Mouse (Mus musculus) intestine, postnatal 0 days (tissue): ENCODE measurements around the gene Mrrf. TPM values are rescaled to one million over a fixed set of nuclear protein-coding genes. Genes with fewer than 3 reads are reported as not detected.
A peak's percentile ranks its signal among the peaks of the same experiment; 100 is the strongest.

Source experiments
- ATAC-seq: fragments of 200-750 bp; cut with Nextera tagmentation; 2 replicates; pipeline ENCODE4 v1.8.0; 2017; ENCODE audit warnings: mild to moderate bottlenecking, moderate TSS enrichment, moderate library complexity
- H3K27ac ChIP-seq: fragments of 300-500 bp; sonication (generic); 2 replicates; pipeline ENCODE4 v1.5.1; 2014; ENCODE audit warnings: mild to moderate bottlenecking, low read depth, low read length, moderate library complexity
- H3K27me3 ChIP-seq: fragments of 300-500 bp; sonication (generic); replicated peaks from 2 replicates; pipeline ENCODE4 v1.6.1; 2014; ENCODE audit warnings: low read length, mixed read lengths; ENCODE audit not compliant: control insufficient read depth, insufficient read depth
- H3K36me3 ChIP-seq: fragments of 300-500 bp; sonication (generic); 2 replicates; pipeline ENCODE4 v1.6.1; 2014; ENCODE audit warnings: mild to moderate bottlenecking, moderate library complexity; ENCODE audit not compliant: control insufficient read depth, insufficient read depth
- H3K4me1 ChIP-seq: fragments of 300-500 bp; sonication (generic); replicated peaks from 2 replicates; pipeline ENCODE4 v1.6.1; 2014; ENCODE audit warnings: antibody characterized with exemption, low read length, mixed read lengths; ENCODE audit not compliant: control insufficient read depth, insufficient read depth
- H3K4me2 ChIP-seq: fragments of 300-500 bp; sonication (generic); replicated peaks from 2 replicates; pipeline ENCODE4 v1.6.1; 2014; ENCODE audit warnings: low read depth, mild to moderate bottlenecking, moderate library complexity
- H3K4me3 ChIP-seq: fragments of 300-500 bp; sonication (generic); 2 replicates; pipeline ENCODE4 v1.5.1; 2014; ENCODE audit warnings: low read depth, low read length
- H3K9ac ChIP-seq: fragments of 300-500 bp; sonication (generic); 2 replicates; pipeline ENCODE4 v1.6.1; 2014; ENCODE audit warnings: mild to moderate bottlenecking, low read depth, low read length
- H3K9me3 ChIP-seq: fragments of 300-500 bp; sonication (generic); 2 replicates; pipeline ENCODE4 v1.6.1; 2016; ENCODE audit warnings: mixed run types; ENCODE audit not compliant: control insufficient read depth
- CTCF ChIP-seq: sonication (generic); IDR thresholded peaks from 2 replicates; pipeline ENCODE4 v1.5.1; 2016; ENCODE audit warnings: low read depth, mild to moderate bottlenecking, control low read depth, antibody characterized with exemption, moderate library complexity
- WGBS: fragments of 180-500 bp; shearing (Covaris S2); extraction: QIAGEN DNeasy Blood & Tissue Kit; methylation state at CpG from one replicate; pipeline ENCODE4 v1.1.7; 2014; 5-methylcytosine and 5-hydroxymethylcytosine counted together
- polyA plus RNA-seq: library from polyadenylated mRNA; unstranded; fragments of >200 nt; fragmentation: Nextera tagmentation; extraction: Ambion mirVana; gene quantifications from 2 replicates; pipeline ENCODE4 v1.2.1, GENCODE M21; 2015

Mrrf gene
- polyA plus RNA-seq, 1 experiment from 2014 or later, result 20.4 TPM

DNA sequence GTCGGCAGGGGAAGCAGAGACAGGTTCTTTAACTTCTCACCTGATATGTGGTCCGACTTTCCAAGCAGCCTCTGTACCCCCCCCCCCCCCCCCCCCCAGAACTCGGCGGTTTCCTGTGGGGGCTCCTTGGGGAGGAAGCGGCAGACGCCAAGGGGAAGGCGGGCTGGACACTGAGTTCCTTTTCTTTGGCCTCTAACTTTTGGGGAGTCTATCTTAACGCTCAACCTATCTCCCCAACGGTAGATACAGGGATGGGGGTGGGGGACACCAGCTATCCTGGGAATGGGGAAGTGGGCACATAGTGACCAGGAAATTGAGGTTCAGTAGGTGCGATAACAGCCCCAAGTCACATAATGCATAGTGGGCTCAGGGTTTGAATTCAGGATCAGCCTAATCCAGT lies 94.8 kb downstream of the Mrrf start:
- H3K4me1 ChIP-seq, result no peaks in the 10 kb centered on the region
- H3K9ac ChIP-seq, result peak overlapping the region; percentile 50; the same call in 1 of the 2 replicates
- peak overlapping the region; percentile 71 for H3K4me2 ChIP-seq
- 30% methylated on average over 6 of the region's 10 CpGs for WGBS
- no peaks in the 10 kb centered on the region; the same call in none of the 2 replicates for H3K27me3 ChIP-seq
- peak overlapping the region; percentile 50 for H3K4me3 ChIP-seq
- no peak overlapping the region for H3K27ac ChIP-seq
- no peaks in the 10 kb centered on the region for H3K9me3 ChIP-seq
- no peak for TF ChIP-seq CTCF
- H3K36me3 ChIP-seq, result no peaks in the 10 kb centered on the region
- no peak for ATAC-seq

GRCm38 (mm10) chr2:36234526-36235368 lies 98.6 kb downstream of the Mrrf start:
- H3K36me3 ChIP-seq, result no peaks in the 10 kb centered on the region; the same call in 1 of the 2 replicates
- no peak for TF ChIP-seq CTCF
- 56% methylated on average over 7 of the region's 7 CpGs for WGBS
- H3K4me3 ChIP-seq, result no peak overlapping the region
- no peaks in the 10 kb centered on the region for H3K9me3 ChIP-seq
- H3K27ac ChIP-seq, result no peak overlapping the region
- no peaks in the 10 kb centered on the region; the same call in 1 of the 2 replicates for H3K4me1 ChIP-seq
- H3K9ac ChIP-seq, result no peak overlapping the region
- no peaks in the 10 kb centered on the region; the same call in 1 of the 2 replicates for H3K27me3 ChIP-seq
- ATAC-seq, result peak; percentile 21; the same call in 1 of the 2 replicates
- H3K4me2 ChIP-seq, result no peak overlapping the region

- Histone ChIP-seq H3K4me1 (no peaks in the 10 kb centered on the region; the same call in 1 of the 2 replicates), H3K4me3 (no peak overlapping the region), H3K36me3 (no peaks in the 10 kb centered on the region; the same call in 1 of the 2 replicates), H3K27ac (no peak overlapping the region), H3K27me3 (no peaks in the 10 kb centered on the region; the same call in 1 of the 2 replicates), H3K4me2 (no peak overlapping the region), H3K9ac (no peak overlapping the region), H3K9me3 (no peaks in the 10 kb centered on the region)
- no peak for TF ChIP-seq CTCF
- no peak for ATAC-seq
- WGBS, result 43% methylated on average over 4 of the region's 4 CpGs
Measured at GRCm38 (mm10) chr2:36235917-36236316, 99.7 kb downstream of the Mrrf start.

- H3K9me3 ChIP-seq, result no peaks in the 10 kb centered on the region
- WGBS, result 77% methylated on average over 5 of the region's 5 CpGs
- no peak overlapping the region for H3K9ac ChIP-seq
- H3K27ac ChIP-seq, result no peak overlapping the region
- no peak for TF ChIP-seq CTCF
- no peak for ATAC-seq
- no peaks in the 10 kb centered on the region; the same call in 1 of the 2 replicates for H3K4me1 ChIP-seq
- no peaks in the 10 kb centered on the region for H3K27me3 ChIP-seq
- no peaks in the 10 kb centered on the region; the same call in 1 of the 2 replicates for H3K36me3 ChIP-seq
- no peak overlapping the region for H3K4me3 ChIP-seq
- no peak overlapping the region for H3K4me2 ChIP-seq
Measured at GRCm38 (mm10) chr2:36236889-36237288, 100.7 kb downstream of the Mrrf start.

DNA sequence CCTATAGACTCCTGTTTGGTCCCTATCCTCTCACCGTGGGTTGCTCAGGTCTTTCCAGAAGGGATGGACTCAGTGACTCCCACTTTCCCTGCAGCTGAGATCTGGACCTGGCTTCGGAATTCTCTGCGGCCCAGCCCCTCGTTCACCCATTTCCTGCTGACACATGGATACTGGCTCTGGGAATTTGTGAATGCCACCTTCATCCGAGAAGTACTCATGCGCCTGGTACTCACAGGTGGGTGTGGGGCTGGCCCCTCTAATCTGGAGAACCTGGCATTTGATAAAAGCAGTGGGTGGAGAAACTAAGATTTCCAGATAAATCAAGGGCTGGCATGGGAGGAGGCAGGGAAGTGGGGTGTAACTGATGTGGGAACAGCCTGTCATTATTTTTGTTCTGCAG lies 101.4 kb downstream of the Mrrf start:
- no peak for ATAC-seq
- no peak overlapping the region for H3K4me2 ChIP-seq
- no peaks in the 10 kb centered on the region; the same call in 1 of the 2 replicates for H3K4me1 ChIP-seq
- H3K36me3 ChIP-seq, result no peaks in the 10 kb centered on the region; the same call in 1 of the 2 replicates
- no peak overlapping the region for H3K27ac ChIP-seq
- no peak overlapping the region for H3K4me3 ChIP-seq
- H3K9ac ChIP-seq, result no peak overlapping the region
- 86% methylated on average over 6 of the region's 6 CpGs for WGBS
- no peaks in the 10 kb centered on the region for H3K9me3 ChIP-seq
- no peak for TF ChIP-seq CTCF
- no peaks in the 10 kb centered on the region for H3K27me3 ChIP-seq

GRCm38 (mm10) chr2:36238467-36238866 lies 102.3 kb downstream of the Mrrf start:
- TF ChIP-seq CTCF, result peak; percentile 44
- no peaks in the 10 kb centered on the region; the same call in 1 of the 2 replicates for H3K36me3 ChIP-seq
- H3K9ac ChIP-seq, result no peak overlapping the region
- H3K27me3 ChIP-seq, result no peaks in the 10 kb centered on the region
- WGBS, result 73% methylated on average over 3 of the region's 3 CpGs
- no peaks in the 10 kb centered on the region for H3K9me3 ChIP-seq
- ATAC-seq, result no peak
- no peak overlapping the region for H3K4me3 ChIP-seq
- no peak overlapping the region for H3K4me2 ChIP-seq
- no peak overlapping the region for H3K27ac ChIP-seq
- H3K4me1 ChIP-seq, result no peaks in the 10 kb centered on the region; the same call in 1 of the 2 replicates
